Mouse (Mus musculus) heart, adult 2 months (tissue): ENCODE measurements around the gene Rgs3.

Experiments
- CTCF ChIP-seq: fragments of 200-600 bp; IDR thresholded peaks from 2 replicates; pipeline ENCODE4 v1.8.1; 2022; ENCODE audit warnings: antibody characterized with exemption, mild to moderate bottlenecking, moderate library complexity
- EP300 ChIP-seq: fragments of 200-500 bp; IDR thresholded peaks from 2 replicates; pipeline ENCODE4 v1.6.1; 2011; ENCODE audit warnings: low read depth, low read length, control low read depth; ENCODE audit not compliant: insufficient read depth

DNA sequence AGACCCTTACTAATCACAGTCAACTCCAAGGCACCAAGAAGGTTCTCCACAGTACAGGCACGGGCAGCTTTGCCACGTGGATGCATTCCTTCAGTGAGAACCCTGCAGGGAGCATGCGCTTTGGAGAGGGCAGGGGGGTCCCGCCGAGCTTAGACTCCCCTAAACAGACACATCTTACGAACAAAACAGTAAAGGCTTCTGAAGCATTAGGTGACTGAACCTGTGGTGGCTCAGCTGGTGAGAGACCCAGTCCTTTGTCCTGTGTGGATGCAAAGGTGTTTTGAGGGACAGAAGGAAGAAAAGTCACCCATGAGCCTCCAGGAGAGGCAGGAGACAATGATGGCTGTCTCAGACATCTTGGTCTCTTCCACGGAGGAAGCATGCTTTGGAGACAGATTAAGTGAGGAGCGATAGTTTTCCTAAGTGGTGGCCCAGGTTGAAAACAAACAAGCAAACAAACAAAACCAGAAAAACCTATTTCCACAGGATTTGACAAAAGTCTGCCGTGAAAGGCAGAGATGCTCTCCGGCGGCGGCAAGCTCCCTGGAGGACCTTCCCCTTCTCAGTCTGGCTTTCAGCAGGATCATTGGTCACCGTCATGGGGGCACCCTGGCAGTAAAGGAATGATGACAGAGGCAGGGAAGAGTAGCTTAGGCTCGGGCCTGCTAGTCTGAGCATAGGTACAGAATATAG is 100.4 kb downstream of the Rgs3 start:
- no peak for TF ChIP-seq EP300
- no peak for TF ChIP-seq CTCF
